Comparison of ENCODE assay signal across 15 mouse cellular contexts in genomic region chr1:135133678-135134435, GRCm38 (mm10). TPM values are rescaled to one million over a fixed set of nuclear protein-coding genes. Genes with fewer than 3 reads are reported as not detected.
DNase-seq lines count a peak whose midpoint lies in the region; ATAC-seq lines count a peak whose summit lies in the region.
"Had no signal": no experiment of that assay in that cellular context is flagged by ENCODE, and none has a peak within 500 bp of the region (broad histone marks: within the 10 kb centered on the region; RNA-seq: fewer than 3 reads in every experiment).

No protein-coding gene starts in this region.

- no peak for ATAC-seq in CD4-positive, CD25-positive, alpha-beta regulatory T cell, adult 4 months
- ATAC-seq in megakaryocyte, adult 5-6 weeks (ENCODE audit: poor library complexity, severe bottlenecking): 0 out of 2 replicates have a peak, but pooled peaks have one; percentile 7
- ATAC-seq in activated CD4-positive, CD25-positive, alpha-beta regulatory T cell, adult 4 months: no peak

- peak overlapping the region; percentile 57 for H3K4me3 ChIP-seq in erythroblast, embryonic 14.5 days (replicated peaks)
- H3K4me3 ChIP-seq: hindbrain, embryonic 15.5 days; kidney, embryonic 15.5 days; limb, embryonic 13.5 days; myocyte had no signal

- no peaks in the 10 kb centered on the region for H3K9me3 ChIP-seq in erythroblast, embryonic 14.5 days (ENCODE audit: control insufficient read depth, low read length)
- H3K9me3 ChIP-seq: hindbrain, embryonic 15.5 days; kidney, embryonic 15.5 days; limb, embryonic 13.5 days had no signal

- DNase-seq in CD4-positive, CD25-positive, alpha-beta regulatory T cell, adult 2 months (ENCODE audit: low read depth, low spot score): peak; percentile 56
- peak; percentile 83 for DNase-seq in thymus, postnatal 14 days
- no peak for DNase-seq in left cerebral cortex, adult 9 months (ENCODE audit: low spot score in 2 of 2)
- no peak for DNase-seq in layer of hippocampus, postnatal 25 days (ENCODE audit: extremely low spot score in 1 of 2, low spot score in 1 of 2)
- DNase-seq: adrenal gland, postnatal 10 days; layer of hippocampus, adult 9-11 months had no signal

- H3K27me3 ChIP-seq in erythroblast, embryonic 14.5 days (ENCODE audit: control insufficient read depth): no peaks in the 10 kb centered on the region
- H3K27me3 ChIP-seq: hindbrain, embryonic 15.5 days had no signal

- peaks cover 18% of the 10 kb centered on the region for H3K36me3 ChIP-seq in erythroblast, embryonic 14.5 days (ENCODE audit: control insufficient read depth)
- H3K36me3 ChIP-seq: hindbrain, embryonic 15.5 days; kidney, embryonic 15.5 days; limb, embryonic 13.5 days had no signal

- peaks cover 56% of the 10 kb centered on the region for H3K4me1 ChIP-seq in erythroblast, embryonic 14.5 days (ENCODE audit: control insufficient read depth)
- H3K4me1 ChIP-seq: hindbrain, embryonic 15.5 days had no signal

RNA-seq across cellular contexts. Expression of gene Ptpn7, which starts 1.4 kb away (rescaled TPM):
- polyA plus RNA-seq in CD4-positive, CD25-positive, alpha-beta regulatory T cell, adult 4 months (2017; shearing (Covaris generic)): 100 to 1,000 TPM; 166 to 302 TPM
- polyA plus RNA-seq in erythroblast, embryonic 14.5 days (2012): 0.57 and 0.67 TPM in 2 replicates
- total RNA-seq in megakaryocyte, adult 5-6 weeks (2015): 25.5 and 29.5 TPM in 2 replicates
- total RNA-seq in megakaryocyte, adult 5-6 weeks (2017): 49.7 and 54.2 TPM in 2 replicates
- under 1 TPM in 1 of 2 experiments, not detected in 1; 0.12 TPM for total RNA-seq in layer of hippocampus, postnatal 25 days (2021)
- polyA plus RNA-seq in activated CD4-positive, CD25-positive, alpha-beta regulatory T cell, adult 4 months (2017; shearing (Covaris generic)): 100 to 1,000 TPM; 155 to 193 TPM

RNA-seq across cellular contexts. Expression of gene Arl8a, which starts 12.8 kb away (rescaled TPM):
- polyA plus RNA-seq in CD4-positive, CD25-positive, alpha-beta regulatory T cell, adult 4 months (2017; shearing (Covaris generic)): 10 to 100 TPM; 11.5 to 13.8 TPM
- 2.0 and 2.1 TPM in 2 replicates for polyA plus RNA-seq in erythroblast, embryonic 14.5 days (2012)
- total RNA-seq in megakaryocyte, adult 5-6 weeks (2015): 83.3 and 93.2 TPM in 2 replicates
- 37.1 and 49.1 TPM in 2 replicates for total RNA-seq in megakaryocyte, adult 5-6 weeks (2017)
- 100 to 1,000 TPM; 259 to 264 TPM for total RNA-seq in layer of hippocampus, postnatal 25 days (2021)
- polyA plus RNA-seq in activated CD4-positive, CD25-positive, alpha-beta regulatory T cell, adult 4 months (2017; shearing (Covaris generic)): 10 to 100 TPM; 10.3 to 10.6 TPM

RNA-seq across cellular contexts. Expression of gene Lgr6, which starts 28.8 kb away (rescaled TPM):
- under 1 TPM in 1 of 2 experiments, not detected in 1; 0.08 TPM for polyA plus RNA-seq in CD4-positive, CD25-positive, alpha-beta regulatory T cell, adult 4 months (2017; shearing (Covaris generic))
- polyA plus RNA-seq in erythroblast, embryonic 14.5 days (2012): 0.01 TPM in 1 of 2 replicates, not detected in the other
- total RNA-seq in megakaryocyte, adult 5-6 weeks (2015): not detected in 2 replicates
- total RNA-seq in megakaryocyte, adult 5-6 weeks (2017): not detected in 2 replicates
- total RNA-seq in layer of hippocampus, postnatal 25 days (2021): 1 to 10 TPM; 1.6 to 2.4 TPM
- polyA plus RNA-seq in activated CD4-positive, CD25-positive, alpha-beta regulatory T cell, adult 4 months (2017; shearing (Covaris generic)): not detected

RNA-seq across cellular contexts. Expression of gene Gpr37l1, which starts 33.6 kb away (rescaled TPM):
- polyA plus RNA-seq in CD4-positive, CD25-positive, alpha-beta regulatory T cell, adult 4 months (2017; shearing (Covaris generic)): not detected
- polyA plus RNA-seq in erythroblast, embryonic 14.5 days (2012): not detected in 2 replicates
- not detected in 2 replicates for total RNA-seq in megakaryocyte, adult 5-6 weeks (2015)
- not detected in 2 replicates for total RNA-seq in megakaryocyte, adult 5-6 weeks (2017)
- 100 to 1,000 TPM; 226 to 229 TPM for total RNA-seq in layer of hippocampus, postnatal 25 days (2021)
- polyA plus RNA-seq in activated CD4-positive, CD25-positive, alpha-beta regulatory T cell, adult 4 months (2017; shearing (Covaris generic)): not detected
- polyA plus RNA-seq: heart, embryonic 11.5 days; kidney, embryonic 15.5 days had no signal

Comparison
In these comparisons a context has a peak if more than half of its experiments do, and no peak if none do; other contexts are left out.
1. DNase-seq: peak in CD4-positive, CD25-positive, alpha-beta regulatory T cell, adult 2 months (single experiment) and thymus, postnatal 14 days (single experiment); none in left cerebral cortex, adult 9 months (0 of 2) and layer of hippocampus, postnatal 25 days (0 of 2).
2. RNA of gene Ptpn7, which starts 1.4 kb away (polyA plus RNA-seq): 166 to 302 TPM in CD4-positive, CD25-positive, alpha-beta regulatory T cell, adult 4 months and 155 to 193 TPM in activated CD4-positive, CD25-positive, alpha-beta regulatory T cell, adult 4 months; 0.57 to 0.67 TPM in erythroblast, embryonic 14.5 days; every median in the first group is over 10 times any median in the second.